Mouse (Mus musculus): ENCODE results near the gene Scn2b. TPM values are rescaled to one million over a fixed set of nuclear protein-coding genes. Genes with fewer than 3 reads are reported as not detected.

The Scn2b gene
- polyA plus RNA-seq (2015; fragmentation: Nextera tagmentation; extraction: Ambion mirVana): 0.17 and 0.22 TPM in 2 replicates

DNA sequence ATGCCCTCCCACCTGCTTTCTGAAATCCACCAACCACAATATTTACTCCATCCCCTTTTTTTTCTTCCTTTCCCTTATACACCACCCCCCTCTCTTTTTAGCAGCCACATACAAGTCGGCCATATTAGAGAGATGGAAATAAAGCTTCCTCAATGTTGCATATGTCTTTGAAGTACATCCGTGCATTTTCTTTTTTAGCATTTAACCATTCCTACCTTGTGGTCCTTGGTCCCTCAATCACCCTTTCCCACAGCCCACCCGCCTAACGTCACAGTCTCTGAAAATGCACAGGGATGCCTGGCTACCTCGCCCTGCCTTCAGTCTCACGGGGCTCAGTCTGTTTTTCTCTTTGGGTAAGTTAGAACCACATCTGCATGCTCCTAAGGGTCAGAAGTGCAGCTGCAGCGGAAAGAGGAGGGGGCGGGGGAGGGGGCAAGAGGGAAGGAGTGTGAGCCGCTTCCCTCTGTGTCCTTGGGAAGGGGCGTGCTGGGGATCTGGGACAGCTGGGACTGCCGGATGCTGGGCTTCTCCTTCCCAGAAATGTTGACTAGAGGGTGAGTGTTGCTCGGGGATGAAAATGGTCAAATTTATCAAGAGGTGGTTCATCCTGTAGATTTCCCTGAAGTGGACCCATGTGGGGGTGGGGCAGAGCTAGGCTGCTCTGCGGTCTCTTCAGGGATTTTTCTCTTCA, at the start of gene Scn2b:
Scn2b (plus strand) TSS at position 42 of the 691 bp plus-strand sequence.
- no peaks in the 10 kb centered on the region for H3K36me3 ChIP-seq (replicated peaks)
- no peak within 1 kb of the TSS for H3K27ac ChIP-seq (replicated peaks)
- H3K4me2 ChIP-seq: peak within 1 kb of the TSS; percentile 40
- H3K4me3 ChIP-seq (replicated peaks): peak within 1 kb of the TSS; percentile 24; the same call in 1 of the 2 replicates
- H3K4me1 ChIP-seq (replicated peaks): peaks cover 14% of the 10 kb centered on the region; the same call in 1 of the 2 replicates
- WGBS (ENCODE audit: insufficient replicate concordance): 2% methylated on average over 13 of the region's 13 CpGs
- no peak within 1 kb of the TSS for H3K9ac ChIP-seq
- no peaks in the 10 kb centered on the region for H3K9me3 ChIP-seq (replicated peaks)
- ATAC-seq (ENCODE audit: insufficient read depth): no peak
- H3K27me3 ChIP-seq: peaks cover 57% of the 10 kb centered on the region

DNA sequence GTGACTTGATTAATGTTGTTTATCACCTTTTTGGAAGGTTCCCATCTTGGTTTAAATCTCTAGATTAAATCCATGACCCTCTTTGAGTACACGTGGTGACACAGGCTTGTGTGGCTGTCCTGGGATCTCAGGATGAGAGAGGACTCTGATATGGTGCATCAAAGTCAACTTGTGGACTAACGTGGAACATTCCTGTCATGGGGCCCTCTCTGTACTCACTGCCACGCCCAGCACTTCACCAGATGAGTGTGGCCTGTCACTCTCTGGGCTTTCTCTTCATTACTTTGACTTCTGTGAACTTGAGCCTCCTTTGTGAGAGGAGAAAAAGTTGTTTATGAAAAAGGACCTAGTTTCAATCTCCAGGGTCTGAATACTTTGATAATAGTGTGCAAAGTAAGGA, 45.8 kb upstream of the Scn2b start:
- Histone ChIP-seq H3K9ac (no peak overlapping the region), H3K4me2 (no peak overlapping the region), H3K36me3 (replicated peaks) (no peaks in the 10 kb centered on the region), H3K4me3 (replicated peaks) (no peak overlapping the region), H3K27ac (replicated peaks) (no peak overlapping the region), H3K27me3 (no peaks in the 10 kb centered on the region), H3K4me1 (replicated peaks) (no peaks in the 10 kb centered on the region), H3K9me3 (replicated peaks) (no peaks in the 10 kb centered on the region)
- no peak for ATAC-seq (ENCODE audit: insufficient read depth)
- WGBS (ENCODE audit: insufficient replicate concordance): 33% methylated on average over 3 of the region's 3 CpGs

DNA sequence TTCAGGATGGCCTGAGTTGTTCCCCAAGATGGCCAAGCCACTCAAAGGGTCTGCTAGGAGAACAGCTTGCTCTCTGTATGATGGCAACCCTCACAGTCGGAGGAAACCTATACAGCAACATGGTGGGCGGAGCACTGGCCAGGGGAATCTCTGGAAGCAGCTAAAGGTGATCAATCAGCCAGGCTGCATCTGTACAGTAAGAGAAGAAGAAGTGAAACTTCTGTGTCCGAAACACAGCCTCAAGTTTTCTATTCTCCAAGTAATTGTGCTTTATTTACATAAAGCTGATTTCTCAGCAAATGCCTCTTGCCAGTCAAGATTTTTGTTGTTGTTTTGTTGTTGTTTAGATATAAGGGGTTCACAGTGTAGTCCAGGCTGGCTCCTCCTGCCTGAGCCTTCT, 39.7 kb upstream of the Scn2b start:
- Histone ChIP-seq H3K27ac (replicated peaks) (no peak overlapping the region), H3K4me2 (no peak overlapping the region), H3K27me3 (no peaks in the 10 kb centered on the region), H3K9me3 (replicated peaks) (no peaks in the 10 kb centered on the region), H3K9ac (no peak overlapping the region), H3K4me1 (replicated peaks) (no peaks in the 10 kb centered on the region; the same call in 1 of the 2 replicates), H3K4me3 (replicated peaks) (no peak overlapping the region), H3K36me3 (replicated peaks) (no peaks in the 10 kb centered on the region)
- 31% methylated on average over 3 of the region's 3 CpGs for WGBS (ENCODE audit: insufficient replicate concordance)
- no peak for ATAC-seq (ENCODE audit: insufficient read depth)

DNA sequence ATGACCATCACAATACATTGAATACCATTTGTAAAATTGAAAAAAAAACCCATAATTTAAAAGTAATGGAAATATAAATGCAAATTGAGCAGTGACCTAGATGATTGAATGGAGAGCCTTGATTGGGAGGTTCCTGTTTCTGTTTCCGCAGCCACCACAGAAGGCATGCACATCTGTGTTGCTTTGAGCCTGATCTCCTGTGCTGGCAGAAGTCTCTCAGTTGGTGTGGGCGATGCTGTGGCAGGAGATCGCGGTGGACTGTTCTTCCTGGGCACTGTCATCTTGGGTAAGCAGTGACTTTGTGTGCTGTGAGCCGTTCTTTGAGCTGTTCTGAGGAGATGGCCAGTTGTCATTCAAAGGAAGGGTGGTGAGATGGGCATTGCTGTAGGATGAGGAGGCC, 38.6 kb upstream of the Scn2b start, which contains the start of gene Jaml:
Jaml (plus strand) TSS at position 173 of the 400 bp plus-strand sequence.
- Histone ChIP-seq H3K4me3 (replicated peaks) (no peak within 1 kb of the TSS), H3K9ac (no peak within 1 kb of the TSS), H3K4me2 (no peak within 1 kb of the TSS), H3K4me1 (replicated peaks) (no peaks in the 10 kb centered on the region; the same call in 1 of the 2 replicates), H3K36me3 (replicated peaks) (no peaks in the 10 kb centered on the region), H3K9me3 (replicated peaks) (no peaks in the 10 kb centered on the region), H3K27me3 (no peaks in the 10 kb centered on the region), H3K27ac (replicated peaks) (no peak within 1 kb of the TSS)
- ATAC-seq (ENCODE audit: insufficient read depth): no peak
- 48% methylated on average over 5 of the region's 5 CpGs for WGBS (ENCODE audit: insufficient replicate concordance)

DNA sequence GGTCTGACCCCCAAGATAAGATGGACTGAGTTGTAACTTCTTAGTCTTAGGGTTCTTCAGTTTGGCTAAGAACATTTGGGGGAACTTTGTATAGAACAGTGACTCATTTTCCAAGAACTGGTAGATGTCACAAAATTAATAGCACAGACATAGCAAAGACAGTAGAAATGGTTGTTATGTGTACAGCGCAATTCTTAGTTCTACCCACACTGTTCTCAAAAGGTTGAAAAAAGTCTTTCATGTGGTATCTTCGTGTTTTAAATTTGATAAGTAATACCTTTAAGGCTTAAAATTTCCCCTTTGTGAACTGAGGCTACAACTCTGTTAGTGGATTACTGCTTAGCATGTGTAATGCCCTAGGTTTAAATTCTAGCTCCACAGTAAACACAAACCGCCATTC, 34.5 kb upstream of the Scn2b start:
- ATAC-seq (ENCODE audit: insufficient read depth): no peak
- no peak overlapping the region for H3K27ac ChIP-seq (replicated peaks)
- no peak overlapping the region for H3K9ac ChIP-seq
- no peak overlapping the region for H3K4me3 ChIP-seq (replicated peaks)
- H3K36me3 ChIP-seq (replicated peaks): no peaks in the 10 kb centered on the region
- H3K27me3 ChIP-seq: no peaks in the 10 kb centered on the region
- H3K4me1 ChIP-seq (replicated peaks): peaks cover 7% of the 10 kb centered on the region; the same call in 1 of the 2 replicates
- H3K9me3 ChIP-seq (replicated peaks): no peaks in the 10 kb centered on the region
- H3K4me2 ChIP-seq: no peak overlapping the region
- WGBS (ENCODE audit: insufficient replicate concordance): 75% methylated on average over 3 of the region's 3 CpGs

DNA sequence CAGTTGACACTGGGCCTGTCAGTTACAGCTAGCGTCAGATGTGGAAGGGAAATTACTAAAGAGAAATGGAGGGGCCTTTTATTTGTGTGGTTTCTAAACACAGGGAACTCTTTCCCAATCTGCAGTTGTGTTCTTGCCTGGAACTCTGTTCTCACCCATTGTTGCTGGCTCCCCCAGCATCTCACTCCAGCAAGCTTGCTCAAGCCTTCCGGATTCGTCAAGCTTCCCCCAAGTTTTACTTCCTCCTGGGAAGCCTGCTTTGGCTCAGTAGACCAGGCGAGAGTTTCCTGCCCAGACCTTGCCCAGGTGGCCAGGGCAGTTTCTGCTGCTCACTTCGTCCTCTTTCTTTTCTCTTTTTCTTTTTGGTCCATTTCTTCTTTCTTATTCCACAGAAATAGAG, 33.0 kb upstream of the Scn2b start:
- H3K4me1 ChIP-seq (replicated peaks): peaks cover 7% of the 10 kb centered on the region; the same call in 1 of the 2 replicates
- no peak overlapping the region for H3K9ac ChIP-seq
- H3K27me3 ChIP-seq: no peaks in the 10 kb centered on the region
- H3K36me3 ChIP-seq (replicated peaks): no peaks in the 10 kb centered on the region
- no peak overlapping the region for H3K4me3 ChIP-seq (replicated peaks)
- 32% methylated on average over 5 of the region's 5 CpGs for WGBS (ENCODE audit: insufficient replicate concordance)
- no peak for ATAC-seq (ENCODE audit: insufficient read depth)
- no peak overlapping the region for H3K4me2 ChIP-seq
- no peaks in the 10 kb centered on the region for H3K9me3 ChIP-seq (replicated peaks)
- H3K27ac ChIP-seq (replicated peaks): 0 out of 2 replicates have a peak overlapping the region, but pooled peaks have one; percentile 2

DNA sequence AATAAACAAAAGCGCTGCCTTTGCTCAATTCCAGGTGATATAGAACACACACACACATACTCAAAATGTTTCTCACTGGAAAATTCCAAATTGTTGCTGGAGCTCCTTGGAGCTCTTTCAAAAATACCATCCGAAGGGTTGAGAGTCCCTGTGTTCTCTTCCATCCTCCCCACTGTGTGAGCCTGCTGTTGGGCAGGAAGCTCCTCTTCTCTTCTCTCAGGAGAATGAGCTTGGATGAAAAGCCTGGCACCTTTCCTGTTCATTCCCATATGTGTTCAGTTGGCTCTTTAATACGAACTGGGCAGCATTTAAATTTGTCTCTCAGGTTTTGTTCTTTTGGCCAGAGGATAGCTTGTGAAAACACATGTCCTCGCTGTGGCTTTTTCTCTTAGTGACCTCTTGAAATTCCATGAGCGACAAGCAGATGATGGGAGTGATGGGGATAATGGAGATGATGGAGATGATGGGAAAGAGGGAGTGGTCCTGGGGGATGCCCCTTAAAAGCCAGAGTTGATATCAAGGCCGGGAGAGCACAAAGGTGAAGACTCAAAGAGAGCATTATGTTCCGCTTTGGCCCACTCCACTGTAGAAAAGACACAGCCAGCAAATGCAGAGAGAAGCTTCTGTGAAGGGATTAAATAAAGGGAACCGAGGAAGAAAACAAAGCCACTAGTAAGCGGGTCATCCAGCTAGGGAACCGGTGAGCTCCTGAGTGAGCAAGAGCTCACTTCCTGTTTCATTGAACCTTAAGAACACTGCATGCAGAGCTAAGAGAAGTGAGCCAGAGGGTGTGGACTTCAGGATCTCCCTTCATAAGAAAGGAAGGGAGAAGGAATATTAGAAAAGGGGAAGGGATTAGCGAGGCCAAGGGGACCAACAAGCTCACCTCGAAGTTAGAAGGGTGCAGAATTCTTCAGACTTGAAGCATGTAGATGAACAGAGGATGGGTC, 31.6 kb upstream of the Scn2b start:
- H3K9me3 ChIP-seq (replicated peaks): no peaks in the 10 kb centered on the region
- no peak overlapping the region for H3K27ac ChIP-seq (replicated peaks)
- no peak for ATAC-seq (ENCODE audit: insufficient read depth)
- H3K4me3 ChIP-seq (replicated peaks): no peak overlapping the region
- no peaks in the 10 kb centered on the region for H3K36me3 ChIP-seq (replicated peaks)
- peaks cover 7% of the 10 kb centered on the region; the same call in 1 of the 2 replicates for H3K4me1 ChIP-seq (replicated peaks)
- WGBS (ENCODE audit: insufficient replicate concordance): 48% methylated on average over 12 of the region's 12 CpGs
- no peak overlapping the region for H3K9ac ChIP-seq
- no peak overlapping the region for H3K4me2 ChIP-seq
- no peaks in the 10 kb centered on the region; the same call in 1 of the 2 replicates for H3K27me3 ChIP-seq

DNA sequence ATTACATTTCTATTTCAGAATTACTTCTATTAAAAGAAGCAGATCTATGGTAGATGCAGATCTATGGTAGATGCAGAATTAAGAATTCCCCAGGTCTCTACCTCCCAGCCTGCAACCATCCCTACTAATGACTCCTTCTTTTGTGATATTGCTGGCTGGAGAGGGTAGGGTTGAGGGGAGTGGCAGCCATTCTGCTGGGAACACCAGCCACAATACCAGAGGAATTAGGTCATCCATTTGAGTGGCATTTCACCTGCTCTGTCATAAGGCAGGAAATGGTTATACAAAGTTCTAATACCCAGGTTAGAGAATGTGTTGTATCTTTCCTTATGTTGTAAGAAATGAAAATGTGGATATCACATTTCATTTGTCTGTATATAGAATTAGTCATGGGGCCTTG, 29.5 kb upstream of the Scn2b start:
- Histone ChIP-seq H3K4me3 (replicated peaks) (no peak overlapping the region), H3K27ac (replicated peaks) (no peak overlapping the region), H3K9ac (no peak overlapping the region), H3K4me2 (no peak overlapping the region), H3K27me3 (no peaks in the 10 kb centered on the region; the same call in 1 of the 2 replicates), H3K4me1 (replicated peaks) (peaks cover 11% of the 10 kb centered on the region; the same call in 1 of the 2 replicates), H3K9me3 (replicated peaks) (no peaks in the 10 kb centered on the region), H3K36me3 (replicated peaks) (no peaks in the 10 kb centered on the region)
- no peak for ATAC-seq (ENCODE audit: insufficient read depth)

DNA sequence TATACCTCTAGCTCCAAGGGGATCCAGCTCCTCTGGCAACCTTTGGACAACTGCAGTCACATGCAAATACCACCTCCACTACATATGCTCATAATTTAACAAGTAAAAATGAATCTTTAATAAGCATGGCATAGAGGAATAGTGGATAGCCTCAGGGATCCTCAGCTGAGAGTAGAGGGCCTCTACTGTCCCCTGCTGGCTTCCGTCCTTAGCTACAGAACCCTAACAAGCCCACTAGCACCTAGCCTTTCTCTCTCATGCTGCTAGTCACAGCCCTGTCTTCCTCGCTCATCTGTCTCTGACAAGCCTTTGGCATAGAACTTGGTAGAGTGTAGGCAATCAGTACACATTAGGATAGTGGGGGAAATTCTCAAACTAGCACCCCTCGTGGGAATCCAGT, 26.8 kb upstream of the Scn2b start:
- no peak overlapping the region for H3K9ac ChIP-seq
- 51% methylated on average over 3 of the region's 3 CpGs for WGBS (ENCODE audit: insufficient replicate concordance)
- no peak for ATAC-seq (ENCODE audit: insufficient read depth)
- H3K36me3 ChIP-seq (replicated peaks): no peaks in the 10 kb centered on the region
- H3K4me3 ChIP-seq (replicated peaks): no peak overlapping the region
- no peaks in the 10 kb centered on the region; the same call in 1 of the 2 replicates for H3K27me3 ChIP-seq
- no peaks in the 10 kb centered on the region for H3K9me3 ChIP-seq (replicated peaks)
- no peak overlapping the region for H3K4me2 ChIP-seq
- H3K27ac ChIP-seq (replicated peaks): no peak overlapping the region
- peaks cover 5% of the 10 kb centered on the region; the same call in 1 of the 2 replicates for H3K4me1 ChIP-seq (replicated peaks)

DNA sequence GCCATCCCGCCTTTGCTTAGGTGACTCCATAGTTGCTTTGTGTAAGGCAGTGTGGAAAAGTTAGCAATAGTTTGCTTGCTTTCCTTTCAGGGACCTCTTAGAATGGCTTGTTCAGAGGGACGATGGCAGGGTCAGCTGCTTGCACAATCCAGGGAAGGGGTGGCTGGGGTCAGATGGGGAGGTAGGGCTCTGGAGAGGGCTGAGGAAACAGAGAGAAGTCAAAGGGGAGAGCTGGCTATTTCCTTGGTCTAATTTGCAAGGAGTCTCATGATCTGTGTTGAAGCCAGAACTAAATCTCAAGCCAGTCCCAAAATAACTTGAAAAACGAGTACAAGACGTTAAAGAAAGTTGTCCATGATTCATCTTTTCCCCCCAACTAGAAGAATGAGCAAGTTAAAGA, 24.9 kb upstream of the Scn2b start:
- Histone ChIP-seq H3K27me3 (no peaks in the 10 kb centered on the region; the same call in 1 of the 2 replicates), H3K9ac (no peak overlapping the region), H3K4me2 (no peak overlapping the region), H3K9me3 (replicated peaks) (no peaks in the 10 kb centered on the region), H3K36me3 (replicated peaks) (no peaks in the 10 kb centered on the region), H3K27ac (replicated peaks) (no peak overlapping the region), H3K4me1 (replicated peaks) (0 out of 2 replicates have a peak, but pooled peaks cover 4% of the 10 kb centered on the region), H3K4me3 (replicated peaks) (no peak overlapping the region)
- 28% methylated on average over 4 of the region's 4 CpGs for WGBS (ENCODE audit: insufficient replicate concordance)
- no peak for ATAC-seq (ENCODE audit: insufficient read depth)
